Mouse (Mus musculus) intestine, postnatal 0 days (tissue): ENCODE measurements around the gene Zfp128. TPM values are rescaled to one million over a fixed set of nuclear protein-coding genes. Genes with fewer than 3 reads are reported as not detected.
"Not testable (repeated sequence)": the region's sequence is repeated elsewhere in the genome, so short reads cannot be mapped to it uniquely, and the experiment has no call there.

Experiments
- ATAC-seq: fragments of 200-750 bp; cut with Nextera tagmentation; 2 replicates; pipeline ENCODE4 v1.8.0; 2017; ENCODE audit warnings: mild to moderate bottlenecking, moderate TSS enrichment, moderate library complexity
- H3K27ac ChIP-seq: fragments of 300-500 bp; sonication (generic); 2 replicates; pipeline ENCODE4 v1.5.1; 2014; ENCODE audit warnings: mild to moderate bottlenecking, low read depth, low read length, moderate library complexity
- H3K27me3 ChIP-seq: fragments of 300-500 bp; sonication (generic); replicated peaks from 2 replicates; pipeline ENCODE4 v1.6.1; 2014; ENCODE audit warnings: low read length, mixed read lengths; ENCODE audit not compliant: control insufficient read depth, insufficient read depth
- H3K36me3 ChIP-seq: fragments of 300-500 bp; sonication (generic); 2 replicates; pipeline ENCODE4 v1.6.1; 2014; ENCODE audit warnings: mild to moderate bottlenecking, moderate library complexity; ENCODE audit not compliant: control insufficient read depth, insufficient read depth
- H3K4me1 ChIP-seq: fragments of 300-500 bp; sonication (generic); replicated peaks from 2 replicates; pipeline ENCODE4 v1.6.1; 2014; ENCODE audit warnings: antibody characterized with exemption, low read length, mixed read lengths; ENCODE audit not compliant: control insufficient read depth, insufficient read depth
- H3K4me2 ChIP-seq: fragments of 300-500 bp; sonication (generic); replicated peaks from 2 replicates; pipeline ENCODE4 v1.6.1; 2014; ENCODE audit warnings: low read depth, mild to moderate bottlenecking, moderate library complexity
- H3K4me3 ChIP-seq: fragments of 300-500 bp; sonication (generic); 2 replicates; pipeline ENCODE4 v1.5.1; 2014; ENCODE audit warnings: low read depth, low read length
- H3K9ac ChIP-seq: fragments of 300-500 bp; sonication (generic); 2 replicates; pipeline ENCODE4 v1.6.1; 2014; ENCODE audit warnings: mild to moderate bottlenecking, low read depth, low read length
- H3K9me3 ChIP-seq: fragments of 300-500 bp; sonication (generic); 2 replicates; pipeline ENCODE4 v1.6.1; 2016; ENCODE audit warnings: mixed run types; ENCODE audit not compliant: control insufficient read depth
- CTCF ChIP-seq: sonication (generic); IDR thresholded peaks from 2 replicates; pipeline ENCODE4 v1.5.1; 2016; ENCODE audit warnings: low read depth, mild to moderate bottlenecking, control low read depth, antibody characterized with exemption, moderate library complexity
- WGBS: fragments of 180-500 bp; shearing (Covaris S2); extraction: QIAGEN DNeasy Blood & Tissue Kit; methylation state at CpG from one replicate; pipeline ENCODE4 v1.1.7; 2014; 5-methylcytosine and 5-hydroxymethylcytosine counted together
- polyA plus RNA-seq: library from polyadenylated mRNA; unstranded; fragments of >200 nt; fragmentation: Nextera tagmentation; extraction: Ambion mirVana; gene quantifications from 2 replicates; pipeline ENCODE4 v1.2.1, GENCODE M21; 2015

Zfp128 gene
- polyA plus RNA-seq, 1 experiment from 2014 or later, result 1.2 TPM

GRCm38 (mm10) chr7:12903623-12904022 lies 22.6 kb downstream of the Zfp128 start:
- Histone ChIP-seq H3K27ac (no peak overlapping the region), H3K9ac (0 out of 2 replicates have a peak overlapping the region, but pooled peaks have one; percentile 3), H3K4me3 (no peak overlapping the region), H3K27me3 (no peaks in the 10 kb centered on the region), H3K9me3 (no peaks in the 10 kb centered on the region), H3K4me1 (peaks cover under 1% of the 10 kb centered on the region; the same call in 1 of the 2 replicates), H3K4me2 (no peak overlapping the region), H3K36me3 (peaks cover 26% of the 10 kb centered on the region)
- no peak for TF ChIP-seq CTCF
- 63% methylated on average over 10 of the region's 10 CpGs for WGBS
- ATAC-seq, result no peak

GRCm38 (mm10) chr7:12905146-12905545 lies 24.2 kb downstream of the Zfp128 start:
- 90% methylated on average over 1 of the region's 1 CpGs for WGBS
- H3K9me3 ChIP-seq, result no peaks in the 10 kb centered on the region
- peaks cover 30% of the 10 kb centered on the region for H3K36me3 ChIP-seq
- H3K4me3 ChIP-seq, result no peak overlapping the region
- no peak for ATAC-seq
- no peak overlapping the region for H3K9ac ChIP-seq
- TF ChIP-seq CTCF, result no peak
- no peaks in the 10 kb centered on the region for H3K4me1 ChIP-seq
- no peak overlapping the region for H3K4me2 ChIP-seq
- H3K27me3 ChIP-seq, result no peaks in the 10 kb centered on the region
- no peak overlapping the region for H3K27ac ChIP-seq

- WGBS, result 38% methylated on average over 7 of the region's 7 CpGs
- ATAC-seq, result peak; percentile 40
- H3K27ac ChIP-seq, result peak overlapping the region; percentile 93
- peak overlapping the region; percentile 69 for H3K4me2 ChIP-seq
- peak; percentile 86 for TF ChIP-seq CTCF
- H3K27me3 ChIP-seq, result no peaks in the 10 kb centered on the region
- H3K36me3 ChIP-seq, result peaks cover 23% of the 10 kb centered on the region
- no peaks in the 10 kb centered on the region for H3K9me3 ChIP-seq
- peak overlapping the region; percentile 55 for H3K4me3 ChIP-seq
- 0 out of 2 replicates have a peak, but pooled peaks cover 3% of the 10 kb centered on the region for H3K4me1 ChIP-seq
- peak overlapping the region; percentile 71 for H3K9ac ChIP-seq
Measured at GRCm38 (mm10) chr7:12909498-12909962, 28.6 kb downstream of the Zfp128 start.

- Histone ChIP-seq H3K4me1 (0 out of 2 replicates have a peak, but pooled peaks cover 3% of the 10 kb centered on the region), H3K9ac (peak overlapping the region; percentile 71), H3K36me3 (peaks cover 22% of the 10 kb centered on the region), H3K27ac (peak overlapping the region; percentile 93), H3K4me2 (peak overlapping the region; percentile 69), H3K9me3 (no peaks in the 10 kb centered on the region), H3K27me3 (no peaks in the 10 kb centered on the region), H3K4me3 (peak overlapping the region; percentile 55)
- ATAC-seq, result peak; percentile 83
- WGBS, result 5% methylated on average over 19 of the region's 19 CpGs
- TF ChIP-seq CTCF, result no peak
Measured at GRCm38 (mm10) chr7:12910181-12910668, 29.2 kb downstream of the Zfp128 start.

- peak; percentile 72 for TF ChIP-seq CTCF
- no peak overlapping the region for H3K27ac ChIP-seq
- ATAC-seq, result no peak
Measured at GRCm38 (mm10) chr7:12913556-12913955, 32.6 kb downstream of the Zfp128 start.

GRCm38 (mm10) chr7:12920495-12920894 lies 39.5 kb downstream of the Zfp128 start:
- H3K4me3 ChIP-seq, H3K4me1 ChIP-seq, H3K9me3 ChIP-seq, H3K4me2 ChIP-seq, H3K9ac ChIP-seq, H3K27ac ChIP-seq, ATAC-seq, H3K27me3 ChIP-seq: not testable (repeated sequence)
- 73% methylated on average over 7 of the region's 8 CpGs for whole genome bisulfite sequencing
- peaks cover 18% of the 10 kb centered on the region for H3K36me3 ChIP-seq

More at GRCm38 (mm10) chr7:12913556-12913955, 32.6 kb downstream of the Zfp128 start:
- H3K4me2 ChIP-seq, result no peak overlapping the region
- H3K36me3 ChIP-seq, result 0 out of 2 replicates have a peak, but pooled peaks cover 4% of the 10 kb centered on the region
- no peaks in the 10 kb centered on the region for H3K27me3 ChIP-seq
- H3K9ac ChIP-seq, result no peak overlapping the region
- 0 out of 2 replicates have a peak, but pooled peaks cover 3% of the 10 kb centered on the region for H3K4me1 ChIP-seq
- H3K9me3 ChIP-seq, result no peaks in the 10 kb centered on the region
- H3K4me3 ChIP-seq, result no peak overlapping the region
